Mouse (Mus musculus) olfactory bulb, adult 2 months (tissue): ENCODE results near the gene Tuba3a.

Experiments used
- CTCF ChIP-seq: fragments of 200-500 bp; IDR thresholded peaks from 2 replicates; pipeline ENCODE4 v1.5.1; 2012; ENCODE audit warnings: low read depth, mild to moderate bottlenecking, low read length, moderate library complexity; ENCODE audit not compliant: insufficient read depth
- POLR2A ChIP-seq: fragments of 200-500 bp; IDR thresholded peaks from 2 replicates; pipeline ENCODE4 v1.6.1; 2012; ENCODE audit warnings: mild to moderate bottlenecking, low read depth, low read length, moderate library complexity; ENCODE audit not compliant: insufficient read depth

DNA sequence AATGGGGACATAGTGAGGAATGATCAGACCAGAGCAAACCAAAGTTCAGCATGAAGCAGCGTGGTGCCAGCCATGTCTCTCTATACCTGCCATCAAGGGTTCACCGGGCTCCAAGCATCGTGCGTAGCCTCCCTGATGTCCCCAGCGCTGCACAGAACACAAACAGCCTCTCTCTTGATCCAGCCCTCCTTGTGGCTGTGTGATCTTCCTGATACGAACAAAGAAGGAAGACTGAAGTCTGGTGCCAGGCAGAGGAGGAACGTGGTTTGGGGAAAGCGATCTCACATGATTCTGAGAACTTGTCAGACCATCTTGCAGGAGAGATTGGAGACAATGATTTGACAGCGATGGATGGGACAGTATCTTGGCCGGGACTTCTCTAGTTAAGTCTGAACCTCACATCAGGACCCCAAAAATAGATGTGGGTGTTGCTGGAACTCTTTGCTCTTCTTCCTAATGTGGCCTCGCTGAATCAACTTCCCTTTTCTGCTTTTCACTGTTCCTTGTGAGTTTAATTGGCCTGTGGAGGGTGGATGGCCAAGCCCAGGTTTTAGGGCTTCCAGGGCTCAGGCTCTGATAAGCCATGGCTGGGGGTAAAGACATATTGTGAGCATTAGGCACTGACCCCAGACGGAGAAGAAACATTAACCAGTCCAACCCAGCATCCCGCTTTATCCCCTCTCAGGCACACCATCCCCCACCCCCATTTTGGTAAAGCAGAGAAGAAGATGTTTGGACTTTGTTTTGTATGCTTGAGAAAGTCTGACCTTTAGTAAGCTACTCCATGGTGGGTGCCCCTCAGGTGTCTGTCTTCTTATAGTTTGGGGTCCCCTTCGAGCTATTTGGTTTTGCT lies 31.8 kb downstream of the Tuba3a start:
- TF ChIP-seq CTCF = no peak
- no peak for TF ChIP-seq POLR2A
